Mouse (Mus musculus) right cerebral cortex, postnatal 14 days (tissue): Measurements from ENCODE around the gene Lix1l.

ENCODE experiments used
- DNase-seq: peaks from one replicate; pipeline ENCODE4 v3.0.0; 2022

Lix1l gene

DNA sequence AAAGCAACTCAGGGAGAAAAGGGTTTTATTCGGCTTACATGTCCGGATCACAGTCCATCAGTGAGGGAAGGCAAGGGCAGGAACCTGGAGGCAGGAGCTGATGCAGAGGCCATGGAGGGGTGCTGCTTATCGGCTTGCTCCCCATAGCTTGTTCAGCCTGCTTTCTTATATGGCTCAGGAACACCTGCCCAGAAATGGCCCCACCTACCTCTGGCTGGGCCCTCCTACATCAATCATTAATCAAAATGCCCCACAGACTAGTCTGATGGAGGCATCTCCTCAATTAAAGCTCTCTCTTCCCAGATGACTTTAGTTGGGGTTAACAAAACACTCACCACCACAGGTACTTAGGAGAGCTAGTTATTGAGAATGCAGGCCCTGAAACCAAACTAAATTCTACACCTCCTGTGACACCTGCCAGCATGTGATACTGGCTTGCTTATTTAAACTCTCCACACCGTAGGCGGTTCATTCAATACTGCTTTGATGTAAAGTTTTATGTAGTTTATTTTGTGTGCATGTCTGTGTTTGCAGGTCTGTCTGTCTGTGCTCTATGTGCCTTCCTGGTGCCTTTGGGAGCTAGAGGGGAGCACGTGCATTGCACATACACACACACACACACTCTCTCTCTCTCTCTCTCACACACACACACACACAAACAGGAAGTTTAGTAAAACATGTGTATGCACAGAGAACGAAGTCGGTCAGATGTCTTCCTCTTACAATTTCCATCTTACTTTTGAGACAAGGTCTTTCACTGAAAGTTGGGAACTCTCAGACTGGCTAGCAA is 34.1 kb upstream of the Lix1l start:
- DNase-seq = no peak

DNA sequence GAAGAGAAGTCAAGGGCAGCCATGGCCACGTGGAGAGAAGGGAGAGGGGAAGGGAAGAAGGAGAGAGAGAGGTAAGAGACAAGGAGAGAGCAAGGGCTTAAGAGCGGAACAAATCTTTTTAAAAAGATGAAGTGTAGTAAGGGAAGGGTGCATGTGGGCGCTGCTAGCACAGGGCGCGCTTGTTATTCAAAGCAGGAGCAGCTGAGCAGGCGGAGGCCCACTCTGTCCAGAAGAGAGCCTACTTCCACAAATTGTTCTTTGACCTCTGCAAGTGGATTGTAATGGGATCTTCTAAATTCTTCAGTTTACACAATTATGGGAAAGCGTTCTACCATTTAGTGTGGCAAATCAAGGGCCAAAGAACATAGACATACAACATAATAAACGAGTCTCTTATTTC is 32.3 kb upstream of the Lix1l start:
- no peak for DNase-seq

DNA sequence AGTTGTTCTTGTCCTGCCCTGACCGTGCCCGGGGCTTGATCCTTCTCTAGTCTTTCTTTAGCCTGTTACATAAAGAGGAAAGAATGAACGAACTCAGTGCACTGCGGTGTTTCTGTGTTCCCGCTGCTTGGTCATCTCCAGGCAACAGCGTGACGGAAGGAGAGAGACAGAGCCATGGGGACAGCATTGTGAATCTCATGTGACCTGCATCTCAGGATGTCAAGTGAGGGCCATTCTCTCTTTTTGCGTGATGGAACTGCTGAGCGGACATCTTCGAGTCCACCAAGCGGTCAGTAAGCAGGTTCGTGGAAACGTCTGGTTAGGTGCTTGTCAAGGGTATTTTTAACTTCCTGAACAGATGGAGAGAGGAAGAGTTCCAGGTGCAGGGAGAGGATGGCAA is 31.4 kb upstream of the Lix1l start:
- no peak for DNase-seq

DNA sequence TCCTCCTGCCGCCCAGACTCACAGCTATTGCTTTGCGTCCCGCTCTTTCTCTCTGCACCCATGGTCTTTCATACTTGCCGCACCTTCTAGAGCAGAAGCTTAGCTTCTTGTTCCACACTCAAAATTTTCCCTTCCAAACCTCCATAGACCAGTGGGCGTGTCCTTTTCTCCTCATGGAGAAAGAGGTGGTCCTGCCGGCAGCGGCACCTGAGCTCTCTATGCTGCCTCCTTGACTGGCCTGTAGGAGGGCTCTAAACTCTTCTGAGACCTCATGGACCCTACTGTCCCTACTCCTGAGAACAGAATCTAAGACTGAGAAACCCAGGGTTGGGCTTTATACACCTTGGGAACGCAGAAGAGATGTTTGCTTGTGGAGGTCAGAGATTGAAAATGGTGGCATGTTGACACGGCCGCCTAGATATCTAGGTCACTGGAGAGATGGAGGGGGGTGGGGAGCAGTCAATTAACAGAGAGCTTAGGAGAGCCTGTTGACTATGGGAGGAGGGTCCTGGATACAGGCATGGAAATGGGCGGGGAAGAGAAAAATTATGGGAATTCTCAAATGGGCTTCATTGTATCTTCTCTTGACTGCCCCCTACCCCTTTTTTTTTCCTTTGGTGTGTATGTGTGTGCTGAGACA is 30.9 kb upstream of the Lix1l start:
- no peak for DNase-seq

DNA sequence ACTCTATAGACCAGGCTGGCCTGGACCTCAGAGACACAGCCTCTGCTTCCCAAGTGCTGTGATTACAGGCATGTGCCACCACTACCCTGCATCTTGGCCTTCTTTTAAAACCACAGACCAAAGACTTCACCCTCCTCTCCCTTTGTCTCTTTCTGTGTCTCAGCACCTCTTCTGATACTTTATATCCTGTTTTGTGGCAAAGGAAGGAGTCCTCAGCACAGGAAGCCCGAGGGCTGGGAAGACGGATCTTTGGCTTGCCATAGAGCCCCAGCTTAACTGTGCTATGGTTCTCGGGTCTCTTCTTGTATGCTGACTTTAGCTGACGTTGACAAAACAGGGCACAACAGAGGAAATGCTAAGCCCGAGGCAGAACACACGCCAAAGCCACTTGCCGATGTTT is 30.3 kb upstream of the Lix1l start:
- DNase-seq = no peak

DNA sequence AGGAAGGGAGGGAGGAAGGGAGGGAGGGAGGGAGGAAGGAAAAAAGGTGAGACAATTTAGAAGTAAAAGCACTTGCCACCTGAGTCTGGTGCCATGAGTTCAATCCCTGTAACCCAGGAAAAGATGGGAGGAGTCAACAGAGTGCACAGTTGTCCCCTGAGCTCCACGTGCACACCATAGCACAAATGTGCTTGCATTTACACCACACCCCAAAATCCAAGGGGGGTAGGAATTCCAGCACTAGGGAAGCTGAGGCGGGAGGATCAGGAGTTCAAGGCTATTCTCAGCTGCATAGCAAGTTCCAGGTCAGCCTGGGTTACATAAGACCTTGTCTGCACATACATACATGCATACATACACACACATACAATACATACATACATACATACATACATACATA is 29.6 kb upstream of the Lix1l start:
- DNase-seq = no peak

DNA sequence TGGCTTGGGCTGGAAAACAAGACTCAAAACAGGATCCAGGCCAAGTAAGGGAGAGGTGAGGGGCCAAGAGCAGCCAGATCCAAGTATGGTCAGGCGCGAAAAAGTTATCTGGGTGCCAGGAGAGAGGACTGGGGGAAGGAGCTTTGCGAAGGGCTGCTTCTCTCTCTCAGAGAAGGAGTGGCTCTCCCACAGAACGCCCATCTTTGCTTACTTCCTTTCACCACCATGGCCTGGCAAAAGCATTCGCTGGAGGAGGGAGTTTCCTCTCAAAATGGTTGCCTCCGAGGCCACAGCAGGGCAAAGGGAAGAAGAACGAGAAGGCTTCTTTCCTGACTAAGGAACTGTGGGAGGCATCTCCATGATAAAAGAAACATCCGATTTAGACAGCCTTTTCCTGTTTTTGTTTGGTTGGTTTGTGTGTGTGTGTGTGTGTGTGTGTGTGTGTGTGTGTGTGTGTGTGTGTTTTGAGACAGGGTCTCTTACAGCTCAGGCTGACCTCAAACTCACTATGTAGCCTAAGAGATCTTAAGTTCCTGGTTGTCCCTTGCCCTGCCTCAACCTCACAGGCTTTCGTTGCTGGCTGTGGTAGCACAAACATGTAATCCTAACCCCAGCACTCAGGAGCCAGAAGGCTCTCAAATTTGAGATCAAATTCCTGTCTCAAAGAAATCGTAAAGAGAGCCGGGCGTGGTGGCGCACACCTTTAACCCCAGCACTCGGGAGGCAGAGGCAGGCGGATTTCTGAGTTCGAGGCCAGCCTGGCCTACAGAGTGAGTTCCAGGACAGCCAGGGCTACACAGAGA is 28.9 kb upstream of the Lix1l start:
- DNase-seq = no peak

DNA sequence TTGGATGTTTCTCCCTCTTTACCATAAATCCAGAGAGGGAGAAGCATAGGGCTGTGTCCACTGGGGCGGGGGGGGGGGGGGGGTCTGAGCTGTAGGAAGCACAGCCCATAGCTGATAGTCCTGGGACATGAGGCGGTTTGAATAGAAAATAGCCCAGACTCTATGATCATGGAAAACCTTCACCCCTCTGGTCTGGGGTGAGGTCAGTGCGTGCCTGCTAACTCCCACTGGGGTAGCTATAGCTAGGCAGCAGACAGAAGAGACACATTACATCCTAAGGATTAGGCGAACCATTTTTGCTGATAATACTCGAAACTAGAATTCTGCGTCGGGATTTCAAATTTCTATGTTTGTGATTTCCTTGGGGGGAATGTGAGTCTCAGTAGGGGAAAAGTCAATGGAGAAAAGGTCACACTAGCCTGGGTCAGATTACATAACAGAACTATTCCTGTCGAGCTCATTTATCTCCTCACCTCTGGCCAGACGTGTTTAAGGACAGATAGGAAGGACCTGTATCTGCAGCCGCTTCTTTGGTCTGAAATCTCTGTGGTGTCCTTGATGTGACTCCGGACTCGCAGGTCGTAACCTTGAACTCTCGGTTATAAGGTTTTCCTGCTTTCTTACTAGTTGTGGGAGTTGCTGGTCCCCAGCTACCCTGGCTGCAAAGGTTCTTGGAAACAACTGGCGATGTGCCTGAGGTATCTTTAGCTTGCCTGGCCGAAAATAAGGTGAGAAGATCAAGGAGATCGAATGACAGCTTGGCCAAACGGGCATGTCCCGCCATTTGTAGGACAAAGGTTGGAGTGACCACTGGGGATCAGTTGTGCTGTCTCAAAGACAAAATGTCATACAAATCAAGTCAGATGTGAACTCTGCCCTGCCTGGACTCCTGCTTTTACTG is 27.1 kb upstream of the Lix1l start:
- DNase-seq = no peak

DNA sequence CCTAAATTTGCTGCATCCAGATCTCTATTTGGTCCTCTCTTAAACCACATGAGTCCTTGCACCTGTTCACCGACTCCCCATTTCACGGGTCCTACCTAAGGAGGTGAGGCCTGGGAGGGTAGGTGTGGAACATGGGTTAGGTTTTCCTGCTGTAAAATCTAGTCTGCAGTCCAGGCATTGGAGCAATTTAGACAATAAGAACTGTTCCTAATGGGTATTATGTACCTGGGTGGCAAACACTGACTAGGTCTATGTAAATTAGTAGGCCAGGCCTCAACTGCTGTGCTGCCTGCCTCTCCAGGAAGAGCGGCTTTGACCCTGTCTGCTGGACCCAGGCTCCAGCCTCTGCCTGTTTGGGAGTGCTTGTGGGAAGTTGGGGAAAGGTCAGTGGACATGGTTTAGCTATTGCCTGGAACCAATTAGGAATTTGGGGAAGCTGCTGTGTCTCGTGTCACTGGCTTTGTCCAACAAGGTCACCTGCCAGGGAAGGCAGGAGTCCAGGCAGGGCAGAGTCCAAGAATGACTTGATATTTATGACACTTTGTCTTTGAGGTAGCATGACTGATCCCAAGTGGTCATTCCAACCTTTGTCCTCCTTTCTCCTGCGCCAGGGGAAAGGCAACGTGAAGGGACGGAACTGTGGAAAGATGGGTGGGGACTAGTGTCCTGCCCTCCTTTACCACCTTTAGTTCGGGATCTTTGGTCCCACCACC is 25.5 kb upstream of the Lix1l start:
- DNase-seq = no peak

DNA sequence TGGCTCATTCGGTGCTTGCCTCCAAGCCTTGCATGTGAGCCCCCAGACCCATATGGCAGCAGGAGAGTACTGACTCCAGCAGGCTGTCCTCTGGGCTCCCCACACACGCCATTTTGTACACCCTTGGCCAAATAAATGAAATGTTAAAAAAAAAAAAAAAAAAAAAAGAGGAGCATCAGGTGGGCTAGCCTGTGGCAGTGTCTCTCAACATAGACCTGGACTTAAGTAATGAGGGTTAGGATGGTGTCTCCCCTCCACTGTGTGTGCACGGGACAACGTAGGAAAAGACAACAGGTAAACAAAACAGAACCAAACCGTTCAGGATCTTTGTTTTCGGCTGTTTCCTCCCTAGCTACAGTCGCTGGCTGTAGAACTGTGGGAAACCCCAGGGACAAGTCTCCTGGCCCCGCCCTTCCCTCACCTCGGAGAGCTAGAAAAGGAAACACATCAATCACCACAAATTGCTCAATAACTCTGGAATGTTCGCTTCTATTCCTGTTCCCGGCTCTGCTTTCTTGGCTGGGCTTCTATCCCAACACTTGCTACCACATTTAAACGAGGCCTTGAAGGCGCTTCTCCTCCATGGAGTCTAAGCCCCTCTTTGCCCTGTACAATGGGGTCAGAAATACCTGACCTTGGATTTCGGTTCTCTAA is 24.8 kb upstream of the Lix1l start:
- DNase-seq = no peak

DNA sequence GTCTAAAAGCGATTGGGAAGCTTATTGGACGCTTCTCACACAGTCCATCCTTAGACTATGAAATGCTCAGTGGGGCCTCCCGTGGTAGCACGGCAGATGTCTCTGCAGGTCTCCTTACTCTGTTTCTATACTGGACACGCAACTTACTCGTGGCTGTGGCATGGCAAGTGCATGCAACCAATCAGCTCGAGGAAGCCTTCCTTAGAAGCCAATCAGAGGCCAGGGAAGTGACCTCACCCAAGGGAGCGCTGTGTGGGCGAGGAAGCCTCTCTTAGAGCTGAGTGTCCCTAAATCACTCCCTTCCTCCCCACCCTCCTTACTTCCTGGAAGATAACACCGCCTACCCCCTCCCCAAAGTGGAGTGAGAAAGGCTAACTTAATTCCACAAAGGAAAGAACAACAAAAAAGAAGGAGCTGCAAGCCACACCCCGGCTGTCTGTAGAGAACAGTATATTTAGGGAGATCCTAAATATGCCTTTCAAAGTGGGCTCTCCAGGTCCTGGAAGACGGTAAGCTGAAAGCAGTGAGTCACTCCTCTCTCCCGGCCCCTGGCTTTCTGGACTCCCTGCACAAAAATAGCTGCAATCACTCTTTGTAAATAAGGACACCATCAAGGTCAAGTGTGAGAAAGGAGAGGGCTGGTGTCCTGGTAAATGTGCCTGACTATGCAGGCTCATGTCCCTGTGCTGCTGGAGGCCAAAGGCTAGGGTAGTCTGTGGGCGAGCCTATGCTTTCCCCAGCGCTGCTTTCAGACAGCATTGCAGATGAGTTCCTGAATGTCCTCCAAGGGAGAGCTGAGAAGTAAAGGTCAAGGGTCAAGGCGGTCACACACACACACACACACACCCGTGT is 24.0 kb upstream of the Lix1l start, which contains the start of gene Gm16253:
Gene Gm16253, plus strand, starts transcription at position 295 of the 852 bp plus-strand sequence.
- peak; percentile 83 for DNase-seq

DNA sequence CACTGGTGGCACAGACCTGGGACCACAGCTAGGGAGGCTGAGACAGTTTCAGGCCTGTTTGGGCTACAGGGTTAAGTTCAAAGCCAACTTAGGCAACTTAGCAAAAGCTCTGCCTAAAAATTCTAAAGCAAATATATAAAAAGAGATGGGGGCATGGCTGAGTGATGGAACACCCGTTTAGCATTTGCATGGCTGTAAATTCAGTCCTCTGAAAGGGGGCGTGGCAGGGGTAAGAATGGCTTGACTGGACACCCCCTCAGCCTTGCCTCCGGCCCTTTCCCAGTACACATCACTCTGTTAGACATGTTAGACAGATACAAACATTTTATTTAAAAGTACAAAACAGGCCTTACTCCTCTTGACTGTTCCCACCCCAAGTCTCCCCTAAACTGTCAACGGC is 23.4 kb upstream of the Lix1l start:
- no peak for DNase-seq

DNA sequence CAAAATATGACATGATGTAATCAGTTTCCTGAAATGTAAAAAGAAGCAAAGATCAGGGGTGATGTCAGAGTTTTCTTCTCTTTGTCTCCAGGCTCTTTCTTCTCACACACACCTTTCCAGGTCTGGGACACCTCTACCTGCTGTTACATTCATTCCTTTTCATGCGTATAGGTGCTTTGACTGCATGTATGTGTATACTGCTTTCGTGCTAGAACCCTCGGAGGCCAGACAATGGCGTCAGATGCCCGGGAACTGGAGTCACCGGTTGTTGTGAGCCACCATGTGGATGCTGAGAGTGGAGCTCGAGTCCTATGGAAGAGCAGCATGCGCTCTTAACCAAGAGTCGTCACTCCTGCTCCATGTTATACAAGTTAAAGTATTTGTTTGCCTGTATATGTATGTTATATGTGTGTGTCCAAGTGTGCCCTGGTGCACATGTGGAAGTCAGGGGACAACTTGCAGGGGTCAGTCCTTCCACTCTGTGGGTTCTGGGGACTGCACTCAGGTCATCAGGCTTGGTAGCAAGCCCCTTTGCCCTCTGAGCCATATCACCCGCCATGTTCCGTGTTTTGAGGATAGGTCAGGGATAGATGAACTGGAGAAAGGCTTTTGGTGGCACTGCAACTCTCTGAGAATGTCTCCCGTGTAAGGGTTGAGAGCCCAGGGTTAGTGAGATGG is 22.2 kb upstream of the Lix1l start:
- DNase-seq = no peak

DNA sequence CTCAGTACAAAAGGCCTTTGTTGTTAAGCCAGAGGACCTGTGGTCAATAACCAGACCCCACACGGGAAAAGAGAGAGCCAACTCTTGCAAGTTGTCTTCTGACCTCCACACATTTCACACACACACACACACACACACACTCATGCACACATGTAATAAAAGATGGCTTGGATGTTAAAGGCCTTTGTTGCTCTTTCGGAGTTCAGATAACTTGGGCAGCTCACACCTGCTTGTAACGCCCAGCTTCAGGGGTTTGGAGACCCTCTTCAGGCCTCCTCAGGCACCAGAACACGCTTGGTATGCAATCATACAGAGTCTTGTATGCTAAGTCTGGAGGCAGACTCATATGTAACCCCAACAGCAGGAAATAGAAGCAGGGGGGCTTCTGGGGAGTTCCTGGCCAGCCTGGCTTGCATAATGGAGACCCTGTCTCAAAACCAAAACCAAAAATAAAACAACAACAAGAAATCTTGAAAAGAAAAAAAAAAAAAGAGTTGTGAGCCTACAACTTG is 21.7 kb upstream of the Lix1l start:
- DNase-seq = no peak

DNA sequence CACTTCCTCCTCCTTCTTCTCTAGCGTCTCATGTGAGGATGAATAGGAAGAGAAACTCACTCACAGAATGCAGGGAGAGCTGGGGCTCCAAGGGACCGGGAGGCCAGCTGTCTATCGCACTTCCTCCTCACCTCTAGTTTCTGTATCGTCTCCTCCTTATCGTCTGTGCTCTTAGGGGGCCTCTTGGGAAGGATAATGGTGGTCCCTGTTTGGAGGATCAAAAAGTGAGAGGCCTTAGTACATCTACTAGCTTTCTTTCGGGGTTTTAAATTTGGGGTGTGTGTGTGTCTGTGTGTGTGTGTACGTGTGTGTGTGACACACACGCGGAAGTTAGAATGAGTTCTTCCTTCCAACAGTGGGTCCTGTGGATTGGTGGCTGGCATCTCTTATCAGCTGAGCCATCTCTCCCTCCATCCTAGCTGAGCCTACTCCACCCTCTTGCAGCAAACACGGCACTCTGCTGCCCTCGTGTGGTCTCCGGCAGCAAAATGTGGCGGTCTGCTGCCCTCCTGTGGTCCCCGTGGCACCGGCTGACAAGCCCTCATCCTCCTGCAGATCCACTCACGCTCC is 21.0 kb upstream of the Lix1l start:
- DNase-seq = peak; percentile 89

DNA sequence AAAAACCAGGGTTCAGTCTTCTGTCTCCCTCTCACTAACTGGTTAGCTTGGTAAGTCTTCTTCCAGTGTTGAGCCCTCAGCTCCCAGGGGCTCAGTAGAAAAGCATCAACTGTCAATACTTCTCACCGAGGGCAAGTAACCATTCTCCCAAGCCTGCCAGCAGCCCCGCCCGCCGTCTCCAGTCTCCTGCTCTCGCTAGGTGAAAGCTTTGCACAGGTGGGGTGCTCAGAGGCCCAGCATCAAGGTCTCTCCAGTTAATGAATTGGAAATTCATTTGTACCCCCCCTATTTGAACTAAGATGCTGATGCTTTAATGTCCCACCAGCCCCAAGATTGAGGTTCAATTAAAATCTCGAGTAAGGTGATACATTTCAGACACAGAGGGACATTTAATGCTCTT is 19.8 kb upstream of the Lix1l start:
- DNase-seq = no peak

DNA sequence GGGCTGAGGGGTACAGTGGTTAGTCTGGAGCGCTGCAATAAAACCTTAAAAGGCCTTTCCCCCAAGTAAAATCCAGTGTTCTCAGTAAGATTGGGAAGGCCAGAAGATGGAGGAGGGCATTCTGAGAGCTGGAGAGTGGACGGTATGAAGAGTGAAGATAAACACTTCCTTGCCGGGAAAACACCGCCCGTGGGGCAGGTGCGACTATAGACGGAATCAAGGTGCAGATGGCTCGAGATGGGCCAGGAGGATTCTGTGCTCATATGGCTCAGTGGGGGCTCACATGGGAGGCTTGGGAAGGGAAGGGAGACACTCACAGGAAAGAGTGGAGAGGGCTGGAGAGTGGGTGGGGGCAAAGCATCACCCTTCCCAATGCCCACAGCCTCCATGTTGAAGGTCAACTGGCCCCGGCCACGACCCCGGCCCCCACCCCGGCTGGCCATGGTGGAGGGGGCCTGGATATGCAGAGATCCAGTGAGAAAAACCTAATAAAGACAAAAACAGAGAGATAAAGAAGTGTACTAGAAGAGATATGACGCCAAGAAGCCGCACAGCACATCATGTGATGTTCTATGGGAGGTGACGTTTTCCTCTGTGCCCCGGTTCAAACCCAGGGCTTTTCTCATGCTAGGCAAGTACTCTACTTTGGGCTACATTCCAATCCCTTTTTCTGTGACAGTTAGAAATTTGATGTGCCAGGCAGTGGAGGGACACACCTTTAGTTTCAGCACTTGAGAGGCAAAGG is 19.0 kb upstream of the Lix1l start:
- DNase-seq = no peak

DNA sequence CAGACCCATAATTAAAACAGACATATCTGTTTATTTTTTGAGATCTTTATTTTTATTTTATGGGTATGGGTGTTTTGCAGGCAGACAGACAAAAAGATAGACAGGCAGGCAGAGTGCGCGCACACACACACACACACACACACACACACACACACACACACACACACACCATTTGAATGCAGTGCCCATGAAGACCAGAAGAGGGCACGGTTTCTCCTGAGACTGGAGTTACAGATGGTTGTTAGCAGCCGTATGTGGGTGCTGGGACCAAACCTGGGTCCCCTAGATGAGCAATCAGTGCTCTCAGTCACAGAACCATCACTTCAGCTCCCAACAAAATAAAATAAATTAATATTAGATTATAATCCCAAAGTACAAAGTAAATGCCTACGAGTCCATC is 17.6 kb upstream of the Lix1l start:
- no peak for DNase-seq

DNA sequence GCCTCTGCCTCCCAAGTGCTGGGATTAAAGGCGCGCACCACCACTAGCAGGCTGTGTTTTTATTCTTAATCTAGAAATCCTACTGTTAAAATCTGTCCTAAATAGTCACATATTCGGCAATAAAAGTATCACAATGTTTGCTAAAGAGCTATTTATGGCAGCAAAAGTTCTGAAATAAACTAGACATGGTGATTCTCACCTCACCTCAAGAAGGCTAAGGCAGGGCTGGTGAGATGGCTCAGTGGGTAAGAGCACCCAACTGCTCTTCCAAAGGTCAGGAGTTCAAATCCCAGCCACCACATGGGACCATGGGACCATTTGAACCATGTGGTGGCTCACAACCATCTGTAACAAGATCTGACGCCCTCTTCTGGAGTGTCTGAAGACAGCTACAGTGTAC is 10.3 kb upstream of the Lix1l start:
- DNase-seq = no peak
